Mouse (Mus musculus) ES-Bruce4 (cell line): ENCODE measurements around the gene Zfp93. TPM values are rescaled to one million over a fixed set of nuclear protein-coding genes. Genes with fewer than 3 reads are reported as not detected.
A peak's percentile ranks its signal among the peaks of the same experiment; 100 is the strongest.

Experiments used
- H3K27ac ChIP-seq: 2 replicates; pipeline ENCODE4 v1.5.1; 2012; ENCODE audit warnings: low read length, inconsistent platforms; ENCODE audit not compliant: insufficient read depth
- H3K27me3 ChIP-seq: 2 replicates; pipeline ENCODE4 v1.6.1; 2012; ENCODE audit warnings: mild to moderate bottlenecking, low read length, inconsistent platforms; ENCODE audit not compliant: control insufficient read depth, poor library complexity, insufficient read depth, severe bottlenecking
- H3K36me3 ChIP-seq: 2 replicates; pipeline ENCODE4 v1.6.1; 2012; ENCODE audit warnings: inconsistent platforms, mild to moderate bottlenecking, low read length, moderate library complexity; ENCODE audit not compliant: control insufficient read depth, poor library complexity, insufficient read depth, severe bottlenecking
- H3K4me1 ChIP-seq: one replicate; pipeline ENCODE4 v1.8.1; 2011; ENCODE audit warnings: low read length; ENCODE audit not compliant: control insufficient read depth, insufficient read depth
- H3K4me3 ChIP-seq: 2 replicates; pipeline ENCODE4 v1.5.1; 2011; ENCODE audit warnings: low read depth, mild to moderate bottlenecking, low read length
- H3K9ac ChIP-seq: 2 replicates; pipeline ENCODE4 v1.6.1; 2012; ENCODE audit warnings: low read depth, mild to moderate bottlenecking, inconsistent platforms; ENCODE audit not compliant: poor library complexity, severe bottlenecking
- H3K9me3 ChIP-seq: replicated peaks from 2 replicates; pipeline ENCODE4 v1.6.1; 2012; ENCODE audit warnings: mild to moderate bottlenecking, low read length, inconsistent platforms; ENCODE audit not compliant: control insufficient read depth, poor library complexity, insufficient read depth, severe bottlenecking
- CTCF ChIP-seq: IDR thresholded peaks from one replicate; pipeline ENCODE4 v1.8.1; 2011; ENCODE audit warnings: low read depth, low read length
- EP300 ChIP-seq: IDR thresholded peaks from 2 replicates; pipeline ENCODE4 v1.6.1; 2011; ENCODE audit warnings: low read depth, low read length; ENCODE audit not compliant: insufficient read depth
- POLR2A ChIP-seq: IDR thresholded peaks from one replicate; pipeline ENCODE4 v1.8.1; 2011; ENCODE audit warnings: low read length; ENCODE audit not compliant: insufficient read depth
- polyA plus RNA-seq: library from polyadenylated mRNA; stranded (reverse); fragments of >200 nt; gene quantifications from 2 replicates; pipeline ENCODE4 v1.2.4, GENCODE M21; 2011; ENCODE audit warnings: low read depth; ENCODE audit not compliant: missing spikeins, insufficient read depth, insufficient read length

Zfp93 gene
- polyA plus RNA-seq, 1 experiment = 14.3 TPM

DNA sequence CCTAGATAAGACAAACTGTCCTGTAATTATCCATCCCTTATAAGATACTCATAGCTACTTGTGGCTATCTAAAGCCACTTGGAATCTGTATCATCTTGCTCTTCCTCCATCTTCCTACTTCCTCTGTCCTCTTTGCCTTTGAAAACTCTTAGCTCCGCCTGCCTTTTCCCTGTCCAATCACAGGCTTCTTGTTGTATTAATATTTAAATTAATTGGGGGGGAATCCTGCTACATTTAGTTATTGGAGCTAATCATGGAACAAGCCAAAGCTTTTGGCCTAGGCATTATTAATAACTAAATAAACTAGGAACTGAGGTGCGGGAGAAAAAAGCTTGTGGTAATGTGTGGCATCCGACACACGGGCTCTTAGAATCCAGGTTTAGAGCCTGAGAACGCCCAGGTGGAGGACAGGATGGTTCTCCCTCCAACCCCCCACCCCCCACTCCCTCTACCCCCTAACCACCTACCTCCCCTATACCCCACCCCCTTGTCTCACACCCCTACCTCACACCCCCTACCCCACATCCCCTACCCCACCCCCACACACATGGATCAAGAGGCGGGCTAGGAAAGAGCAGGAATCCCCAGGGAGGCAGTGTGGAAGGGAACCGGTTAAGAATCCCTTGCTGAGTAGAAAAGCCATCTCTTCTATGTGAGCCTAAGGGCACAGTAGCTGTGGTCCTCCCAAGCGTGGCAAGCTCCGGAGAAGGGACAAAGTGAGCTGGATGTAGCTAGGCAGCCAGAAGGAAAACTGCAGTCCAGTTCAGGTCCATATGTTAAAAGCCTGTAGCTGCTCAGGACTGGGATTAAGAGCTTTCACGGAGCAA lies 10.0 kb downstream of the Zfp93 start:
- H3K27me3 ChIP-seq = no peaks in the 10 kb centered on the region
- 0 out of 2 replicates have a peak overlapping the region, but pooled peaks have one; percentile 1 for H3K9ac ChIP-seq
- H3K4me3 ChIP-seq = peak overlapping the region; percentile 31
- peaks cover 2% of the 10 kb centered on the region for H3K4me1 ChIP-seq
- peaks cover 10% of the 10 kb centered on the region; the same call in 1 of the 2 replicates for H3K9me3 ChIP-seq
- peak overlapping the region; percentile 37 for H3K27ac ChIP-seq
- TF ChIP-seq EP300 (no peak), POLR2A (no peak), CTCF (no peak)
- H3K36me3 ChIP-seq = peaks cover 3% of the 10 kb centered on the region; the same call in 1 of the 2 replicates

DNA sequence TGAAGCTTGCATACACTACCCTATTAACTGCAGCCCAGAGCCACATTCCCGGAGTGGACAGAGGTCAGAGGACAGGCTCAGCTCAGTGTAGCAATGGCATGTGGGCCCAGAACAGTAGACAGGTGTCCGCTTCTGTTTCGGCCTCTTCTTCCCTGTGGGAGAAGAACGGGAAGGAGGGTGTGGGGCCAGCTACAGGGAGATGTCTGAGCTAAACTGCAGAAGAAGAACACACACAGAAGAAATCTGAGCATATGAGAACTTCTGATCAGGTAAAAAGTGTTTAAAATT lies 10.6 kb downstream of the Zfp93 start:
- peaks cover 10% of the 10 kb centered on the region; the same call in 1 of the 2 replicates for H3K9me3 ChIP-seq
- no peaks in the 10 kb centered on the region; the same call in 1 of the 2 replicates for H3K36me3 ChIP-seq
- peaks cover 2% of the 10 kb centered on the region for H3K4me1 ChIP-seq
- H3K27me3 ChIP-seq = no peaks in the 10 kb centered on the region
- H3K4me3 ChIP-seq = peak overlapping the region; percentile 31
- 0 out of 2 replicates have a peak overlapping the region, but pooled peaks have one; percentile 1 for H3K9ac ChIP-seq
- H3K27ac ChIP-seq = peak overlapping the region; percentile 37
- TF ChIP-seq POLR2A = no peak
- TF ChIP-seq EP300 = no peak
- no peak for TF ChIP-seq CTCF

DNA sequence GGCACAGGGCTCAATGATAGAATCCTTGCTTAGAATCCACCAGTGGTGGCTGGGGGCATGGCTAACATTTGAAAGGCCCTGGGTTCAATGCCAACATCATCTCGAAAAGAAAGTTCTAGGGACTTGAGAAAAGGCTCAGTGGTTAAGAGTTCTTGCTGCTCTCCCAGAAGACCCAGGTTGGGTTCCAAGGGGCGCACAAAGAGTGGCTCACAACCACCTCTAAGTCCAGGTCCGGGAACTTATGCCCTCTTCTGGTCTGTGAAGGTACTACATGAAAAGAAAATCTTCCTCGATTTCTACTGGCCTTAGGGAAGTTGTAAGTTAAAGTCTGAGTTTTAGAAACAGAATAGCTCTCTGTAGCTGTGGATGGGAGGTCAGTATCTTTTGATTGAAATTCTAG lies 15.9 kb downstream of the Zfp93 start:
- H3K27ac ChIP-seq = no peak overlapping the region
- peaks cover under 1% of the 10 kb centered on the region for H3K4me1 ChIP-seq
- no peak overlapping the region for H3K4me3 ChIP-seq
- no peaks in the 10 kb centered on the region for H3K9me3 ChIP-seq
- TF ChIP-seq EP300 (no peak), CTCF (peak; percentile 48)
- H3K27me3 ChIP-seq = no peaks in the 10 kb centered on the region
- H3K36me3 ChIP-seq = no peaks in the 10 kb centered on the region
- H3K9ac ChIP-seq = no peak overlapping the region

DNA sequence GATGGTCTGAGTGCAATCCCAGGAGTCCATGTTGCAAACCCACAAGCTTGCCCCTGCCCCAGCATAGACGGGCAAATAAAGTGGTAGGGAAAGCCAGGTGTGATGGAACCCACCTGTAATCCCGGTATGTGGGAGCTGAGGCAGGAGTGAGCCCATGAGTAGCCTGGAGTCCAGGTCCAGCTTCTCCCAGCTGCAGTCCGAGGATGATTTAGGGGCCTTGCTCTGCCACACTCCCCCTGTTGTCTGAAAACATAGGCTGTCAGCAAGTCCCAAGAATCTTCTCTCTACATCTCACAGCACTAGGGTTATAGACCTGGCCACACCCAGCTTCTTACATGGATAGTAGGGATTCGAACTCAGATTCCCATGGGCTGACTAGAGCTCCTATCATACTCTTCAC lies 16.7 kb downstream of the Zfp93 start:
- Histone ChIP-seq H3K9ac (no peak overlapping the region), H3K27me3 (no peaks in the 10 kb centered on the region), H3K36me3 (no peaks in the 10 kb centered on the region), H3K27ac (no peak overlapping the region), H3K4me3 (no peak overlapping the region), H3K9me3 (no peaks in the 10 kb centered on the region), H3K4me1 (peaks cover 2% of the 10 kb centered on the region)
- TF ChIP-seq CTCF = no peak
- TF ChIP-seq EP300 = no peak
- TF ChIP-seq POLR2A = no peak

DNA sequence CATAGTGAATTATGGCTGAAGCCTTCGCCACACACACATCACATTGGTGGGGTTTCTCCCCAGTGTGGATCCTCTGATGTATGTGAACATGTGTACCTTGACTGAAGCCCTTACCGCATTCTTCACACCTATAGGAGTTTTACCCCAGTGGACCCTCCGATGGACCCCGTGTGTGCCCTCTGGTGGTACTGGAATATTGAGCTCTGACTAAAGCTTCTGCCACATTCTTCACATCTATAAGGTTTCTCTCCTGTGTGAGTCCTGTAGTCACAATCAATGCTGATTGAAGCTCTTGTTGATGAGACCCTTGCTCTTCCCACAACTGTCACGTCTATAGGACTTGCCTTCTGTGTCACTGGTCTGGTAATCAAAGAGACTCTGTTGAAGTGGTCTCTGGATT lies 17.4 kb downstream of the Zfp93 start:
- no peak overlapping the region for H3K27ac ChIP-seq
- H3K4me1 ChIP-seq = peaks cover 2% of the 10 kb centered on the region
- H3K36me3 ChIP-seq = no peaks in the 10 kb centered on the region
- no peak for TF ChIP-seq POLR2A
- no peak for TF ChIP-seq EP300
- no peak for TF ChIP-seq CTCF
- no peak overlapping the region for H3K9ac ChIP-seq
- no peaks in the 10 kb centered on the region for H3K9me3 ChIP-seq
- H3K4me3 ChIP-seq = no peak overlapping the region
- H3K27me3 ChIP-seq = no peaks in the 10 kb centered on the region

DNA sequence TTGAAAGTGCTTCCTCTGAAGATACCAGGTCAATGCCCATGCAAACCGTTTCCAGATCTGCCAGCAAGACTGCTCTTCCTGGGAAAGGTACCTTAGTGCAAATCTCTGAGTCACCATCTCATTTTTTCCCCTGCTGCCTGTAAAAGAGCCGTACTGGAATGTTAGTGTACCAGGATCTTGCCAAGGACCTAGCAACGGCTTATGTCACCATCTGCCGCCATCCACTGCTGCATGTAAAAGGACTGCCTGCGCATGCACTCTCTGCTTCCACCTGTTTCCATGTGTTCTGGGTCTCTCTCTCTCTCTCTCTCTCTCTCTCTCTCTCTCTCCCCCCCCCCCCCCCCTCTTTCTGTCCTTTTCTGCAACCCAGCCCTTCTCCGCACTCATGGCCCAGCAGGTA lies 18.3 kb downstream of the Zfp93 start:
- Histone ChIP-seq H3K27ac (no peak overlapping the region), H3K36me3 (no peaks in the 10 kb centered on the region), H3K4me3 (no peak overlapping the region), H3K9ac (no peak overlapping the region), H3K27me3 (no peaks in the 10 kb centered on the region), H3K4me1 (peaks cover 2% of the 10 kb centered on the region), H3K9me3 (no peaks in the 10 kb centered on the region)
- TF ChIP-seq EP300 (no peak), POLR2A (no peak), CTCF (no peak)
